8 mouse cellular contexts compared by ENCODE assay signal in genomic region chr9:108691846-108692225, GRCm38 (mm10). TPM values are rescaled to one million over a fixed set of nuclear protein-coding genes. Genes with fewer than 3 reads are reported as not detected.
DNase-seq lines count a peak whose midpoint lies in the region; ATAC-seq lines count a peak whose summit lies in the region.

No protein-coding gene starts in this region.

- DNase-seq in adipocyte (ENCODE audit: low spot score), result peak; percentile 75
- peak; percentile 91 for DNase-seq in embryo, embryonic 10 days (ENCODE audit: low spot score)
- DNase-seq in gastrocnemius, postnatal 10 days, result peak; percentile 89
- DNase-seq in left cerebral cortex, postnatal 10 days (ENCODE audit: extremely low spot score in 1 of 2, low spot score in 2 of 2), result peak; percentile 68 to 93
- peak; percentile 92 for DNase-seq in right cerebral cortex, postnatal 10 days (ENCODE audit: low spot score in 2 of 2)
- DNase-seq in urinary bladder, postnatal 14 days (ENCODE audit: low spot score), result peak; percentile 89

- intact Hi-C loops in left cerebral cortex, postnatal 10 days (cut with DNase I), result no loop called here

- ATAC-seq in inflammation-experienced regulatory T-cells, adult 6 months, result peak; percentile 46
- peak; percentile 73 for ATAC-seq in megakaryocyte progenitor cell, adult 5-6 weeks (replicated peaks; ENCODE audit: poor library complexity)

RNA-seq across cellular contexts. Expression of gene Prkar2a, which starts 2.7 kb away (rescaled TPM):
- 100 to 1,000 TPM; 113 TPM for total RNA-seq in gastrocnemius, postnatal 10 days (2021)
- polyA plus RNA-seq in inflammation-experienced regulatory T-cells, adult 6 months (2017; shearing (Covaris generic)), result 10 to 100 TPM in 1 of 3 experiments, 1 to 10 TPM in 2; 7.7 to 11.9 (median 9.2) TPM
- total RNA-seq in left cerebral cortex, postnatal 10 days (2021), result 10 to 100 TPM; 54.3 to 58.7 TPM
- total RNA-seq in megakaryocyte progenitor cell, adult 5-6 weeks (2015), result 20.0 and 21.9 TPM in 2 replicates
- total RNA-seq in megakaryocyte progenitor cell, adult 5-6 weeks (2017), result 17.4 and 29.2 TPM in 2 replicates

RNA-seq across cellular contexts. Expression of gene Slc25a20, which starts 29.9 kb away (rescaled TPM):
- total RNA-seq in gastrocnemius, postnatal 10 days (2021), result 10 to 100 TPM; 63.7 to 69.4 TPM
- 10 to 100 TPM; 41.0 to 53.4 (median 48.2) TPM for polyA plus RNA-seq in inflammation-experienced regulatory T-cells, adult 6 months (2017; shearing (Covaris generic))
- total RNA-seq in left cerebral cortex, postnatal 10 days (2021), result 10 to 100 TPM; 15.7 to 16.5 TPM
- total RNA-seq in megakaryocyte progenitor cell, adult 5-6 weeks (2015), result 18.5 and 21.5 TPM in 2 replicates
- total RNA-seq in megakaryocyte progenitor cell, adult 5-6 weeks (2017), result 26.0 and 28.3 TPM in 2 replicates

RNA-seq across cellular contexts. Expression of gene Arih2, which starts 42.6 kb away (rescaled TPM):
- total RNA-seq in gastrocnemius, postnatal 10 days (2021), result 10 to 100 TPM; 62.5 to 67.0 TPM
- 10 to 100 TPM; 55.7 to 65.6 (median 62.7) TPM for polyA plus RNA-seq in inflammation-experienced regulatory T-cells, adult 6 months (2017; shearing (Covaris generic))
- 10 to 100 TPM; 46.7 to 48.8 TPM for total RNA-seq in left cerebral cortex, postnatal 10 days (2021)
- total RNA-seq in megakaryocyte progenitor cell, adult 5-6 weeks (2015), result 20.0 and 20.1 TPM in 2 replicates
- 42.5 and 47.4 TPM in 2 replicates for total RNA-seq in megakaryocyte progenitor cell, adult 5-6 weeks (2017)

Comparison
In these comparisons a context has a peak if more than half of its experiments do, and no peak if none do; other contexts are left out.
1. Peak in every context shown above with its lines: DNase-seq and ATAC-seq.